Mouse (Mus musculus): ENCODE data around the gene Tppp3.

DNA sequence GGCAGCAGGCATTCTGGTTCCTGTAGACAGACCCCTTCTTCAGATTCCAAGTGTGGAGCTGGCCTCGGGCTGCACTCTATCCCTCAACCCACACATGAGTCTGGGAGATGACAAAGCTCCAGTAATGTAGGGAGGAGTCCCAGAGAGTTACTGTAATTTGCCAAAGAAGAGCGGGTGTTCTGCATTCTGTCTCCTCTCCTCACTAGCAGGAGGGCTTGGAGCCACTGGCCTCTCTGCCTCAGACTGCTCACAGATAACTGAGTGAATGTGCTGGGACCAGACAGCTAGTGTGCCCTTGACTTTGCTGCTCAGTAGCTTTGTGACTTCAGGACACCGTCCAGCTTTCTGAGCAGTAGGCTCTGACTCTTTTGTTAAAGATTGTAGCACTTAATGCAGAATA lies 6.5 kb upstream of the Tppp3 start:
- TF ChIP-seq POLR2A (IDR thresholded peaks at IDR 0.05; ENCODE audit: insufficient read length, low read depth) (no peak), TCF3 (IDR thresholded peaks at IDR 0.05; ENCODE audit: insufficient read length, low read depth) (no peak), REST (IDR thresholded peaks at IDR 0.05; ENCODE audit: insufficient read depth, insufficient read length) (no peak)
